Mouse (Mus musculus): ENCODE measurements at regions not wholly inside any gene's neighbourhood (a gene's known extent, or its start where the extent isn't known, plus 50 kb on each side); places are given as distances from the start of the nearest gene placed in this dataset.

GRCm38 (mm10) chr13:112121110-112121509, 167.1 kb upstream of the Ankrd55 start:
- no peak overlapping the region for H3K4me3 ChIP-seq (ENCODE audit: low read length)
- no peak overlapping the region for H3K4me2 ChIP-seq (ENCODE audit: low read length)
- no peaks in the 10 kb centered on the region for H3K27me3 ChIP-seq (replicated peaks; ENCODE audit: control insufficient read depth, insufficient read depth, low read length)
- peaks cover 2% of the 10 kb centered on the region; the same call in 1 of the 2 replicates for H3K4me1 ChIP-seq (ENCODE audit: control insufficient read depth, insufficient read depth, low read depth, low read length)
- WGBS = 83% methylated on average over 9 of the region's 9 CpGs
- H3K27ac ChIP-seq (ENCODE audit: low read depth, low read length) = no peak overlapping the region
- H3K9ac ChIP-seq (ENCODE audit: low read depth, low read length) = no peak overlapping the region
- H3K36me3 ChIP-seq (ENCODE audit: control insufficient read depth, insufficient read depth, low read length) = no peaks in the 10 kb centered on the region
- H3K9me3 ChIP-seq (ENCODE audit: control insufficient read depth, low read length) = no peaks in the 10 kb centered on the region
- no peak for ATAC-seq

- WGBS = 81% methylated on average over 9 of the region's 9 CpGs
These were observed 165.3 kb upstream of the Ankrd55 start for GRCm38 (mm10) chr13:112122842-112123373.

GRCm38 (mm10) chr13:112125769-112126469, 162.3 kb upstream of the Ankrd55 start:
- Histone ChIP-seq H3K27ac (ENCODE audit: low read depth, low read length) (no peak overlapping the region), H3K27me3 (replicated peaks; ENCODE audit: control insufficient read depth, insufficient read depth, low read length) (no peaks in the 10 kb centered on the region), H3K9me3 (ENCODE audit: control insufficient read depth, low read length) (no peaks in the 10 kb centered on the region), H3K4me3 (ENCODE audit: low read length) (no peak overlapping the region), H3K36me3 (ENCODE audit: control insufficient read depth, insufficient read depth, low read length) (no peaks in the 10 kb centered on the region), H3K9ac (ENCODE audit: low read depth, low read length) (no peak overlapping the region), H3K4me1 (ENCODE audit: control insufficient read depth, insufficient read depth, low read depth, low read length) (no peaks in the 10 kb centered on the region), H3K4me2 (ENCODE audit: low read length) (no peak overlapping the region)
- 67% methylated on average over 14 of the region's 14 CpGs for WGBS
- no peak for ATAC-seq

More at GRCm38 (mm10) chr13:112122842-112123373, 165.3 kb upstream of the Ankrd55 start:
- no peak overlapping the region for H3K27ac ChIP-seq (ENCODE audit: low read depth, low read length)
- H3K4me3 ChIP-seq (ENCODE audit: low read length) = no peak overlapping the region
- no peaks in the 10 kb centered on the region for H3K9me3 ChIP-seq (ENCODE audit: control insufficient read depth, low read length)
- no peak for ATAC-seq
- no peaks in the 10 kb centered on the region for H3K36me3 ChIP-seq (ENCODE audit: control insufficient read depth, insufficient read depth, low read length)
- no peaks in the 10 kb centered on the region for H3K4me1 ChIP-seq (ENCODE audit: control insufficient read depth, insufficient read depth, low read depth, low read length)
- no peaks in the 10 kb centered on the region for H3K27me3 ChIP-seq (replicated peaks; ENCODE audit: control insufficient read depth, insufficient read depth, low read length)
- no peak overlapping the region for H3K9ac ChIP-seq (ENCODE audit: low read depth, low read length)
- H3K4me2 ChIP-seq (ENCODE audit: low read length) = no peak overlapping the region

- no peaks in the 10 kb centered on the region for H3K36me3 ChIP-seq (ENCODE audit: control insufficient read depth, insufficient read depth, low read length)
- H3K9me3 ChIP-seq (ENCODE audit: control insufficient read depth, low read length) = no peaks in the 10 kb centered on the region
- H3K4me3 ChIP-seq (ENCODE audit: low read length) = no peak overlapping the region
- 90% methylated on average over 4 of the region's 4 CpGs for WGBS
- no peak overlapping the region for H3K9ac ChIP-seq (ENCODE audit: low read depth, low read length)
- no peaks in the 10 kb centered on the region for H3K4me1 ChIP-seq (ENCODE audit: control insufficient read depth, insufficient read depth, low read depth, low read length)
- no peak for ATAC-seq
- no peak overlapping the region for H3K4me2 ChIP-seq (ENCODE audit: low read length)
- no peaks in the 10 kb centered on the region for H3K27me3 ChIP-seq (replicated peaks; ENCODE audit: control insufficient read depth, insufficient read depth, low read length)
- H3K27ac ChIP-seq (ENCODE audit: low read depth, low read length) = no peak overlapping the region
These were observed 158.0 kb upstream of the Ankrd55 start for GRCm38 (mm10) chr13:112130220-112130619.

- no peak overlapping the region for H3K4me3 ChIP-seq (ENCODE audit: low read length)
- H3K9ac ChIP-seq (ENCODE audit: low read depth, low read length) = no peak overlapping the region
- ATAC-seq = 0 out of 2 replicates have a peak, but pooled peaks have one; percentile 34
- no peak overlapping the region for H3K27ac ChIP-seq (ENCODE audit: low read depth, low read length)
- H3K36me3 ChIP-seq (ENCODE audit: control insufficient read depth, insufficient read depth, low read length) = no peaks in the 10 kb centered on the region
- H3K4me1 ChIP-seq (ENCODE audit: control insufficient read depth, insufficient read depth, low read depth, low read length) = no peaks in the 10 kb centered on the region
- H3K27me3 ChIP-seq (replicated peaks; ENCODE audit: control insufficient read depth, insufficient read depth, low read length) = no peaks in the 10 kb centered on the region
- H3K4me2 ChIP-seq (ENCODE audit: low read length) = no peak overlapping the region
- 76% methylated on average over 2 of the region's 2 CpGs for WGBS
- H3K9me3 ChIP-seq (ENCODE audit: control insufficient read depth, low read length) = no peaks in the 10 kb centered on the region
These were observed 157.5 kb upstream of the Ankrd55 start for GRCm38 (mm10) chr13:112130774-112131173.

GRCm38 (mm10) chr13:112131191-112131590, 157.1 kb upstream of the Ankrd55 start:
- H3K4me3 ChIP-seq (ENCODE audit: low read length) = no peak overlapping the region
- H3K9me3 ChIP-seq (ENCODE audit: control insufficient read depth, low read length) = no peaks in the 10 kb centered on the region
- H3K27ac ChIP-seq (ENCODE audit: low read depth, low read length) = no peak overlapping the region
- no peak for ATAC-seq
- H3K27me3 ChIP-seq (replicated peaks; ENCODE audit: control insufficient read depth, insufficient read depth, low read length) = no peaks in the 10 kb centered on the region
- WGBS = 43% methylated on average over 12 of the region's 12 CpGs
- no peak overlapping the region for H3K4me2 ChIP-seq (ENCODE audit: low read length)
- H3K4me1 ChIP-seq (ENCODE audit: control insufficient read depth, insufficient read depth, low read depth, low read length) = no peaks in the 10 kb centered on the region
- no peaks in the 10 kb centered on the region for H3K36me3 ChIP-seq (ENCODE audit: control insufficient read depth, insufficient read depth, low read length)
- no peak overlapping the region for H3K9ac ChIP-seq (ENCODE audit: low read depth, low read length)

- H3K4me3 ChIP-seq (ENCODE audit: low read length) = no peak overlapping the region
- no peaks in the 10 kb centered on the region for H3K27me3 ChIP-seq (replicated peaks; ENCODE audit: control insufficient read depth, insufficient read depth, low read length)
- H3K9ac ChIP-seq (ENCODE audit: low read depth, low read length) = no peak overlapping the region
- ATAC-seq = no peak
- H3K4me1 ChIP-seq (ENCODE audit: control insufficient read depth, insufficient read depth, low read depth, low read length) = no peaks in the 10 kb centered on the region
- no peak overlapping the region for H3K27ac ChIP-seq (ENCODE audit: low read depth, low read length)
- 90% methylated on average over 2 of the region's 2 CpGs for WGBS
- no peaks in the 10 kb centered on the region for H3K36me3 ChIP-seq (ENCODE audit: control insufficient read depth, insufficient read depth, low read length)
- H3K9me3 ChIP-seq (ENCODE audit: control insufficient read depth, low read length) = no peaks in the 10 kb centered on the region
- no peak overlapping the region for H3K4me2 ChIP-seq (ENCODE audit: low read length)
These were observed 154.5 kb upstream of the Ankrd55 start for GRCm38 (mm10) chr13:112133736-112134135.

GRCm38 (mm10) chr13:112134701-112135100, 153.6 kb upstream of the Ankrd55 start:
- no peaks in the 10 kb centered on the region for H3K36me3 ChIP-seq (ENCODE audit: control insufficient read depth, insufficient read depth, low read length)
- no peaks in the 10 kb centered on the region for H3K9me3 ChIP-seq (ENCODE audit: control insufficient read depth, low read length)
- H3K4me3 ChIP-seq (ENCODE audit: low read length) = no peak overlapping the region
- no peaks in the 10 kb centered on the region for H3K4me1 ChIP-seq (ENCODE audit: control insufficient read depth, insufficient read depth, low read depth, low read length)
- no peak for ATAC-seq
- H3K4me2 ChIP-seq (ENCODE audit: low read length) = no peak overlapping the region
- 87% methylated on average over 4 of the region's 4 CpGs for WGBS
- no peak overlapping the region for H3K27ac ChIP-seq (ENCODE audit: low read depth, low read length)
- no peak overlapping the region for H3K9ac ChIP-seq (ENCODE audit: low read depth, low read length)
- H3K27me3 ChIP-seq (replicated peaks; ENCODE audit: control insufficient read depth, insufficient read depth, low read length) = no peaks in the 10 kb centered on the region

- no peaks in the 10 kb centered on the region for H3K4me1 ChIP-seq (ENCODE audit: control insufficient read depth, insufficient read depth, low read depth, low read length)
- H3K4me3 ChIP-seq (ENCODE audit: low read length) = no peak overlapping the region
- H3K27ac ChIP-seq (ENCODE audit: low read depth, low read length) = no peak overlapping the region
- no peaks in the 10 kb centered on the region for H3K9me3 ChIP-seq (ENCODE audit: control insufficient read depth, low read length)
- H3K4me2 ChIP-seq (ENCODE audit: low read length) = no peak overlapping the region
- WGBS = 37% methylated on average over 5 of the region's 5 CpGs
- ATAC-seq = no peak
- H3K27me3 ChIP-seq (replicated peaks; ENCODE audit: control insufficient read depth, insufficient read depth, low read length) = no peaks in the 10 kb centered on the region
- H3K36me3 ChIP-seq (ENCODE audit: control insufficient read depth, insufficient read depth, low read length) = no peaks in the 10 kb centered on the region
- H3K9ac ChIP-seq (ENCODE audit: low read depth, low read length) = no peak overlapping the region
These were observed 152.5 kb upstream of the Ankrd55 start for GRCm38 (mm10) chr13:112135777-112136176.
